Mouse (Mus musculus) E14TG2a.4 (cell line): ENCODE data around the gene Hnrnpll.

Source experiments
- CTCF ChIP-seq: conservative IDR thresholded peaks from 2 replicates; pipeline ENCODE4 v1.5.1; 2014; ENCODE audit warnings: low read length
- NANOG ChIP-seq: IDR thresholded peaks from 2 replicates; pipeline ENCODE4 v1.6.1; 2014; ENCODE audit warnings: borderline replicate concordance, low read length, mixed read lengths
- POU5F1 ChIP-seq: IDR thresholded peaks from 2 replicates; pipeline ENCODE4 v1.6.1; 2014; ENCODE audit warnings: low read length, borderline replicate concordance

GRCm38 (mm10) chr17:79981758-79982481 lies 80.2 kb downstream of the Hnrnpll start:
- TF ChIP-seq CTCF, result no peak
- no peak for TF ChIP-seq POU5F1
- no peak for TF ChIP-seq NANOG
